Mouse (Mus musculus): ENCODE results near the gene Myt1l. TPM values are rescaled to one million over a fixed set of nuclear protein-coding genes. Genes with fewer than 3 reads are reported as not detected.

The Myt1l gene
- polyA plus RNA-seq, 1 experiment from 2014 or later = 12.1 TPM

DNA sequence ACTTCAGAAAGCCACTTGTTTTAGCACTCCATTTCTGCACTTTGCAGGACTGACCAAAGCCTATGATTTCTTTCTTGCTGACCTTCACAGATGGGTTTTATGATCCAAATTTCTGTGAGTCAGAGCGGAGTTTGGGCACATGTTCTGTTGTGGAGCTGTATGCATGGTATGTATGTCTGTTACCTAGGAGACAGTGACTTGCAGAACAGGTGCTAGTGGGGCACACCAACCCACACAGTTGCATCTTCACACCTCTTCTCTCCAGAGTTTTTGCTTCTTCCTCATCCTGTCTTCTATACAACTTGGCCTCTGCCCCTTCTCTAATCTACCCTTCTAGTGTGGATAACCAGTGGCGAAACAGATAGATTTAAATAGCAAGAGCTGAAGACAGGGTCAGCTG is 250.7 kb downstream of the Myt1l start:
- 94% methylated on average over 2 of the region's 2 CpGs for WGBS
- DNase-seq (ENCODE audit: low spot score) = no peak

DNA sequence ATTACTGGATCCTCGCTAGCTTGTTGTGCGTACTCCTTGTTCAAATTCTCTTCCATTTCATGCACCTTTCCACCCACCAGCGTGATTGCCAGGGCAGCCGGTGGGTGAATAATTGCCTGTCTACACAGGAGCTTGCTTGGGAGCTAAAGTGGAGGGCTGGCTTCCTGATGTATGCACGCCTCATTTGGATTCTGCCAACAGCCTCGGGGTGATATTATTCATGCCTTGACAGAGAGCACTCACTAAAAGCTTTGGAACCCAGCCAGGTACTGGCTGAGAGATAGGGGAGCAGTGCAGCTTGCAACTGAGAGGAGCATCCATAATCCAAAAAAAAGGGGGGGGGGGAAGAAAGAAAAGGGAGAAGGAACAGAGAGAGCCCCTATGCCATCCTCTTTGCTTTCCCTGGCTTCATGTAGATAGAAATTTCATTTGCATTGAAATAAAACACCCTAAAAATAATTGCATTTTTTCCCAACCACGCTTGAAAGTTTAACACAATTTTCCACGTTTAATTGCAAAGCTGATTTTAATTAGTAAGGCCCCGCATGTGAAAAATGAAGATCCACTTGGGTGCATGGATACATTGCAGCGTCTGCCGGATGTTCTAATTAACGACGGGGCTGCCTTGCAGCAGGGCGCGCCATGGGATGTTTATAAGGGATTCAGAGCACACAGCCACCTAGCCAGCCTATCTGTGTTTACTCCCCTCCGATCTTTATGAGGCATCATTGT is 261.3 kb downstream of the Myt1l start:
- Histone ChIP-seq H3K36me3 (no peaks in the 10 kb centered on the region), H3K27ac (no peak overlapping the region), H3K27me3 (ENCODE audit: insufficient read depth, poor library complexity, severe bottlenecking) (no peaks in the 10 kb centered on the region), H3K4me1 (replicated peaks) (no peaks in the 10 kb centered on the region), H3K4me3 (no peak overlapping the region), H3K9me3 (no peaks in the 10 kb centered on the region)
- DNase-seq (ENCODE audit: low spot score) = no peak
- 72% methylated on average over 16 of the region's 16 CpGs for WGBS

More for the DNA sequence above, 250.7 kb downstream of the Myt1l start:
- Histone ChIP-seq H3K36me3 (no peaks in the 10 kb centered on the region), H3K27me3 (ENCODE audit: insufficient read depth, poor library complexity, severe bottlenecking) (no peaks in the 10 kb centered on the region), H3K27ac (no peak overlapping the region), H3K4me1 (replicated peaks) (no peaks in the 10 kb centered on the region), H3K4me3 (no peak overlapping the region), H3K9me3 (no peaks in the 10 kb centered on the region)

DNA sequence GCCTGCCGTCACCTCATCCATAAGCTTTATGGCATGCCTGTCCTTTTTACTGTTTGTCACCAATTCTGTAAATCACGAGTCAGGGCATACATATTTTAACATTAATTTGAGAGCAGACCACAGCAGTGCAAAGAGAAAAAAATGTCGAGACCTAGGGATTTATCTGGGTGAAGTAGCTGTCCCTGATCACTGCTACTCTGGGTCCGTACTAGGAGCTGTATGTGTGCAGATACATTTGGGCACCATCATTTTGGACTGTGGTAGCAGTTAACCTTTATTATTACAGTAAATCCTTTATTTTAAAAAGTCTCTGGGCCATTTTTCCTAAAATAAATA is 261.8 kb downstream of the Myt1l start:
- WGBS = 78% methylated on average over 4 of the region's 4 CpGs

DNA sequence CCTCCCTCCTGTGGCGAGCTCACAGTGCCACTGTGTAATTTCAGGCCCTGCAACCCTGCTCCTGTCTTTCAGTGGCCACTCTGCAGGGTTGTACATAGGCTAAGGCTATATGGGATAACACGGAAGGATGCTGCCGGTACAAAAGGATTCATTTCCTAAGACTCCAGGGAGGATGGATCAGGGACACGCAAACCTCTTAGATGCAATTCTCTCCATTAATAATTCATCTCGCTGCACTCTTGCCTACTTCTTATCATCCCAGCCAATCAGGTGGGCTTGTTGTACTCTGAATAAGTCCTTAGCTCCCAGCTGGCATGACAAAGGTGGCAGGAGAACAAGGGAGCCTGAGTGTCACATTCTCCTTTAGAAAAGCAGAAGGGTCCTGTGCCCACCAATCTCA is 264.8 kb downstream of the Myt1l start:
- H3K27ac ChIP-seq = no peak overlapping the region
- no peaks in the 10 kb centered on the region for H3K9me3 ChIP-seq
- H3K27me3 ChIP-seq (ENCODE audit: insufficient read depth, poor library complexity, severe bottlenecking) = no peaks in the 10 kb centered on the region
- WGBS = 85% methylated on average over 5 of the region's 5 CpGs
- H3K4me1 ChIP-seq (replicated peaks) = no peaks in the 10 kb centered on the region
- H3K4me3 ChIP-seq = no peak overlapping the region
- no peak for DNase-seq (ENCODE audit: low spot score)
- no peaks in the 10 kb centered on the region for H3K36me3 ChIP-seq

More for the DNA sequence above, 261.8 kb downstream of the Myt1l start:
- Histone ChIP-seq H3K4me1 (replicated peaks) (no peaks in the 10 kb centered on the region), H3K36me3 (no peaks in the 10 kb centered on the region), H3K4me3 (no peak overlapping the region), H3K27me3 (ENCODE audit: insufficient read depth, poor library complexity, severe bottlenecking) (no peaks in the 10 kb centered on the region), H3K27ac (no peak overlapping the region), H3K9me3 (no peaks in the 10 kb centered on the region)
- DNase-seq (ENCODE audit: low spot score) = no peak

DNA sequence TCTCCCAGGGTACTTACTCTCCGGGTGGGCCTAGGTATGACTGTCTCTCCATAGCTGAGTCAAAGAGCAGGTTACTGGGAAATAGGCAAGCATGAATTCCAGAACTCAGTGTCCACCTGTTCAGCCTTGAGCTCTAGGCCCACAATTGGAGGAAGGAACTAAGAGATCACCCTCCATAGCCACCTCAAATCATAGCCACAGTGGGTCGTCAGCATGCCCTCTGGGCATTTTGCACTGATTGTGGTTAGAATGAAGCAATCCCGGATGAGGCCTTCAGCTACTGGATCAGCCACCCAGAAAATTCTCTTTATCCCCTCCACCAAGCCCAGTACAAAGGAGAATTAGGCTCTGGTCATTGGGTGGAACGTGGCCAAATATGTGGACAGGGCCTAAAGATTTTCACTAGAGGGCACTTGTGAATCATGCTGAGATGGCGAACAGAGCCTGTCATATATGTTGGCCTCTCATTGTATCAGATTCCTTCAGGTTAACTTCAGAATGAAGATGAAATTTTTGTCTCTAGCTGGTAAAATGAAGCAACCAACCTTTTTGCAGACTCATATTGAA is 267.0 kb downstream of the Myt1l start:
- 58% methylated on average over 5 of the region's 5 CpGs for WGBS
- no peaks in the 10 kb centered on the region for H3K9me3 ChIP-seq
- no peaks in the 10 kb centered on the region for H3K36me3 ChIP-seq
- H3K27me3 ChIP-seq (ENCODE audit: insufficient read depth, poor library complexity, severe bottlenecking) = no peaks in the 10 kb centered on the region
- no peak for DNase-seq (ENCODE audit: low spot score)
- H3K4me1 ChIP-seq (replicated peaks) = no peaks in the 10 kb centered on the region
- no peak overlapping the region for H3K4me3 ChIP-seq
- no peak overlapping the region for H3K27ac ChIP-seq

DNA sequence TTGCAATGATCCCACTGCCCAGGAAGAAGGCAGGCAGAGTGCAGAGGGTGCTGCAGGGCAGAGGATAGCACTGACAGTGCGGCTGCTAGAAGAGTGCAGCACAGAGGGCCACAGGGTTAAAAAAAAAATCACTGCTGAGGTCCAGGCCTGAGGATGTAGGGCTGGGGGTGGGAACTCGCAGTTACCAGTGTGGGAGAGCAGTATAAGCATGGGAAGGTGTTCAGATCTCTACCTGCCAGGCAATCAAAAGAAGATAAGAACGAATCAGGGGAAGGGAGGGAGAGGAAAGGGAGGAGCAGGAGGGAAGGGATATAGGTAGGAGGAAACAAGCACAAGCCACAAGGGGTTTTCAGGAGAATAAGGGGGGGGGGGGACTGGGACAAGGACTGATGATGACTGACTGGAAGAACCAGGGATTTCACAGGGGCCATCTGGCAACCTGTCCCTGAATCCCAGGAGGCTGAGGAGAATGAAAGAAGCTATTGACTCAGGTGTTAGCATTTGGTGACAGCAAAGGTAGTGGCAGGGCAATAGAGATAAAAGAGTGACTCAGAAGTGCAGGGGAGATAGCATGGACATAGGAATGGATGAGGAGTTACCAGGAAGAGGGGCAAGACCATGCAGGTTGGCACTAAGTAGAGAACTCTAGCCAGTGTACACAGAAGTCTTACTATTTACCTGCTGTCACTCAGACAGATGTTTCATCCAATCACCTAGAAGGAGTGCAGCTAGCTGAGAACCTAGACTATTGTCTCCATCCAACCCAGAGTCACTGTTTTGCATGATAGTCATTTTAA is 270.6 kb downstream of the Myt1l start:
- Histone ChIP-seq H3K27ac (no peak overlapping the region), H3K4me3 (no peak overlapping the region), H3K4me1 (replicated peaks) (no peaks in the 10 kb centered on the region), H3K9me3 (no peaks in the 10 kb centered on the region), H3K36me3 (no peaks in the 10 kb centered on the region), H3K27me3 (ENCODE audit: insufficient read depth, poor library complexity, severe bottlenecking) (no peaks in the 10 kb centered on the region)
- 73% methylated on average over 3 of the region's 3 CpGs for WGBS
- no peak for DNase-seq (ENCODE audit: low spot score)

DNA sequence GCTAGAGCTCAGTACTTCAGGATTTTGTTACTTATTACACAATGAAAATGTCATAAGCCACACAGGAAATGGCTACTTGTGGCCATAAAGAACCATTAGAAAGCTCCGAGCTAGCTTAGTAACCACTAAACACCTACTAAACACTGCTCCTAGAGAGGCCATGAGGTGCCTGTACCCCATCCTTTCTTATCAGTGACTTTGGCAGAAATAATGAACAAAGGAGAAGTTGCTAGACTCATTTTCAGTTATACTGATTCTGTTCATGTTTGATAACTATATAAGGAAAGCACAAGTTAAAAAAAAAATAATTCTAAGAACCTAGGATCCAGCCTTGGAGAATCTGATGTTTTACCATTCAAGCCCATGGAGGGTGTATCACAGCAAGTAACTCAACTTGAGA is 278.2 kb downstream of the Myt1l start:
- Histone ChIP-seq H3K27ac (no peak overlapping the region), H3K27me3 (ENCODE audit: insufficient read depth, poor library complexity, severe bottlenecking) (no peaks in the 10 kb centered on the region), H3K4me3 (no peak overlapping the region), H3K9me3 (no peaks in the 10 kb centered on the region), H3K36me3 (no peaks in the 10 kb centered on the region), H3K4me1 (replicated peaks) (peaks cover 6% of the 10 kb centered on the region; the same call in 1 of the 2 replicates)
- no peak for DNase-seq (ENCODE audit: low spot score)
- 100% methylated on average over 1 of the region's 1 CpGs for WGBS

DNA sequence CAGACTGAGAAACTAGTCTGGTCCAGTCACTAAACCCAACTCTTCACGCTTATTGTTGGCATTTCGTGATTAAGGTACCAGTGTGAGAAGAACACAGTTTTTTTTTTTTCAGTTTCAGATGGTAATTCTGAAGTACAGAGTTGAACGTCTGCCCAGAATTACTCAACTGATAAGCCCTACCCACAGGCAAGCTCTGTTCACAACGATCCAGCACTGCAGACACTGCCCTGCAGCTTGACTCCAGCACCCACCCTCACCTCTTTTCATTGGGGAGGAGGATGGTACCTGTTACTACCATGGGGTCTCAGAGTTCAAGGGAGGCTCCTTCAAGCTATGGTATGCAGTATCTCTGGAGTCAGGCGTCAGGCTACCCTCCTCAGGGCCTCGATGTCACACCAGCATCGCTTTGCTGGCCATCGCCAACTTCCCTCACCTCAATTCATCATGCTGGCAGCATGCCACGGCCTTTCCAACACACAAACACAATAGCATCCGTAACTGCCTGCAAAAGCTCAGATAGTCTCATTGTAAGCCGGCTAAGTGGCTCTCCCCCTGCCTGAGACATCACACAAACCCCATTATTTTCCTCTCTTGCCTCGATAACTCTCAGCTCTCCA is 281.5 kb downstream of the Myt1l start:
- WGBS = 71% methylated on average over 12 of the region's 12 CpGs
- no peaks in the 10 kb centered on the region for H3K36me3 ChIP-seq
- no peak overlapping the region for H3K4me3 ChIP-seq
- no peak overlapping the region for H3K27ac ChIP-seq
- H3K27me3 ChIP-seq (ENCODE audit: insufficient read depth, poor library complexity, severe bottlenecking) = no peaks in the 10 kb centered on the region
- DNase-seq (ENCODE audit: low spot score) = no peak
- H3K9me3 ChIP-seq = no peaks in the 10 kb centered on the region
- peaks cover 11% of the 10 kb centered on the region for H3K4me1 ChIP-seq (replicated peaks)

DNA sequence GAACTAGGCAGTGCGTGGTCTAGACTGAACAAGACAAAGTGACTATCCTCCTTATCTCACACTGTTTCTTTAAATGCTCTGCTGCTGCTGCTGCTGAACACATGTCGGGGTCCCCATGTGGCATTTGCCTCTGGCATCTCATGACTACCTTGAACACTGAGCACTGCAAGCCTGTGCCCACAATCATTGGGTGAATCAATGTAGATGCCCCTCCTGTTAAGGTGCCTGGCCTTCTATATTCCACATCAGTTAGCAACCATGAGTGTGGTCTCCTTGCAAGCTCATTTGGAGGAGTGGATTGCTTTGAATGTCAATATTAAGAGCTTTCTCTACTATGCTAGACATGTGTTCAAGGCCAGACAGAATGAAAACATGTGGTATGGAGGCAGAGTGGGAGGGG is 287.3 kb downstream of the Myt1l start:
- WGBS = 81% methylated on average over 2 of the region's 2 CpGs
- H3K36me3 ChIP-seq = no peaks in the 10 kb centered on the region
- H3K27ac ChIP-seq = no peak overlapping the region
- H3K4me3 ChIP-seq = no peak overlapping the region
- peaks cover 9% of the 10 kb centered on the region; the same call in 1 of the 2 replicates for H3K4me1 ChIP-seq (replicated peaks)
- no peaks in the 10 kb centered on the region for H3K27me3 ChIP-seq (ENCODE audit: insufficient read depth, poor library complexity, severe bottlenecking)
- H3K9me3 ChIP-seq = no peaks in the 10 kb centered on the region
- DNase-seq (ENCODE audit: low spot score) = no peak

DNA sequence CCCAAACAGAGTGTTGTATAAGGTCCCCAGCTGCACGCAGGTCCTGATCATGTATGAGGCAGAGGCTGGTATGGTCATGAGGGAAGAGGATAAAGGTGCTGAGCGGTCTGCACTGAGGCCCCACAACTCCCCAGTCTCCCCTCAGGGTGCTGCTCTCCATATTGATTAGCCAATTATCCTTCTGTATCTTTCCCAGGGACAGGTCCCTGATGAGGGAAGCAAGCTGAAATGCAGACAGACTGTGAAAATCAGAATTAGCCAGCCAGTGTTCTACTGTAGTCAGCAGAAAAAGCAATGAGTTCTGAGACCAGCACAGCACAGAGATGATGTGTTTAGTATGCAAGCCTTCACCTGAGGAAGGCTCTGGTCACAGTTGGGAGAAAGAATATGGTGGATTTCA is 287.9 kb downstream of the Myt1l start:
- WGBS = 83% methylated on average over 2 of the region's 2 CpGs
- no peak for DNase-seq (ENCODE audit: low spot score)
- Histone ChIP-seq H3K27me3 (ENCODE audit: insufficient read depth, poor library complexity, severe bottlenecking) (no peaks in the 10 kb centered on the region), H3K9me3 (no peaks in the 10 kb centered on the region), H3K4me3 (no peak overlapping the region), H3K4me1 (replicated peaks) (peaks cover 10% of the 10 kb centered on the region; the same call in 1 of the 2 replicates), H3K27ac (no peak overlapping the region), H3K36me3 (no peaks in the 10 kb centered on the region)

DNA sequence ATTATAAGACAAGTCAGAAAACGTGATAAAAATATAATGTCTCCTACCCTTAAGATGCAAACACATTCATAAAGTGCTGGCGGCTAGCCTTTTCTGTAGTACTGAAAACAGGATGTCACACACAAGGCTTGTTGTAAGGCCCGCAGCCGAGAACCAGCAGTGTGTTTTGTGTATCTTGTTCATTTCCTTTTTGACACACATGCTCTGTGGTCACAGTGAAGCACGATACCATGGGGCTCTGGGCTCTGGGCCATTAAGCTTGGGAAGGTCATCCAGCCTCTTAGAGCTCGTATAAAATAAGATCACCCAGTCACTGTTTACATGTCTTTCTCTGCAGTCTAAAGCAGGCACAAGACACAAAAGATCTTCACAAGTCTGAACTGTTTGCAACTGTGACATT is 288.6 kb downstream of the Myt1l start:
- DNase-seq (ENCODE audit: low spot score) = no peak
- H3K27ac ChIP-seq = no peak overlapping the region
- H3K9me3 ChIP-seq = no peaks in the 10 kb centered on the region

DNA sequence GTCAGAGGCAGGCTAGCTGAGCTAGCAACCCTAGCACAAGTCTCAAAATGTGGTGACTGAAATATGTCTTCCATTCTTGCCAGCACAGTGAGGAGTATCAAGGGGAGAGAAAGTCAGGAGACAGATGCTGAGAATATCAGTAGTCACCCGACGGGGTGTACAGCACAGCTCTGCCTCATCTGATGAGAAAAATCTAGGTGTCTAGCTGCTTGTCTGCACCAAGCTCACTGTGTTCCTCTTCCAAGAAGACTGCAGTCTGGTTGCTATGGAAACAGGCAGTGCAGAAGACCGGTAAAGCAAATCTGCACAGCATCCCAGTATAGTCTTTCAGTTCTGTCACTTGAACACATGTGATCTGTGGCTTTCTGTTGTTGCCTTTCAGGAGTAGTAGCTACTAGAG is 294.0 kb downstream of the Myt1l start:
- no peaks in the 10 kb centered on the region for H3K36me3 ChIP-seq
- H3K27ac ChIP-seq = no peak overlapping the region
- 62% methylated on average over 3 of the region's 3 CpGs for WGBS

More for the DNA sequence above, 288.6 kb downstream of the Myt1l start:
- Histone ChIP-seq H3K36me3 (no peaks in the 10 kb centered on the region), H3K4me1 (replicated peaks) (peaks cover 14% of the 10 kb centered on the region; the same call in 1 of the 2 replicates), H3K4me3 (no peak overlapping the region), H3K27me3 (ENCODE audit: insufficient read depth, poor library complexity, severe bottlenecking) (no peaks in the 10 kb centered on the region)
- WGBS = 80% methylated on average over 6 of the region's 6 CpGs

More for the DNA sequence above, 294.0 kb downstream of the Myt1l start:
- Histone ChIP-seq H3K9me3 (no peaks in the 10 kb centered on the region), H3K4me1 (replicated peaks) (peaks cover 10% of the 10 kb centered on the region; the same call in 1 of the 2 replicates), H3K4me3 (no peak overlapping the region), H3K27me3 (ENCODE audit: insufficient read depth, poor library complexity, severe bottlenecking) (no peaks in the 10 kb centered on the region)
- no peak for DNase-seq (ENCODE audit: low spot score)
